Mouse (Mus musculus) megakaryocyte, embryonic 14.5 days (primary cell): ENCODE results near the gene Sfr1.

Experiments
- FLI1 ChIP-seq: IDR thresholded peaks from 2 replicates; pipeline ENCODE4 v1.6.1; 2012; ENCODE audit warnings: low read length, inconsistent platforms, mixed read lengths
- GATA1 ChIP-seq: IDR thresholded peaks from 3 replicates; pipeline ENCODE4 v1.6.1; 2012; ENCODE audit warnings: mixed read lengths, low read length, inconsistent platforms, borderline replicate concordance

DNA sequence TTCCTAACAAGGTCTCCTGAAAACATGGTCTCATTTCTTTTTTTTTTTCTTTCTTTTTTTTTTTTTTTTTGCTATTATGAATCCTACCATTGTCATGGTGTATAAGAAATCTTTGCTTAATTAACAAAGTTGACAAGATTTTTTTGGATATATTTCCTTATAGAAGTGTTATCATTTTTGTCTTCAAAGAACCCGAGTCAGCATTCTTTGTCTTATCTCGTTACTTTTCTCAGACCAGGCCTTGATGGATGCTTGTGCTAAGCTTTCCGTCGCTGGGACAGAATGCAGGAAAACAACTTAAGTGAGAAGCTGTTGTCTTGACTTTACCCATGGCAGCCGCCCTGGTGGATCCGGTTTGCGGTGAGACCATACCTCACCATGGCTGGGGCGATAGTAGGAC lies 31.0 kb upstream of the Sfr1 start:
- TF ChIP-seq GATA1 (no peak), FLI1 (no peak)
